8 mouse cellular contexts compared by ENCODE assay signal in the genomic region with DNA sequence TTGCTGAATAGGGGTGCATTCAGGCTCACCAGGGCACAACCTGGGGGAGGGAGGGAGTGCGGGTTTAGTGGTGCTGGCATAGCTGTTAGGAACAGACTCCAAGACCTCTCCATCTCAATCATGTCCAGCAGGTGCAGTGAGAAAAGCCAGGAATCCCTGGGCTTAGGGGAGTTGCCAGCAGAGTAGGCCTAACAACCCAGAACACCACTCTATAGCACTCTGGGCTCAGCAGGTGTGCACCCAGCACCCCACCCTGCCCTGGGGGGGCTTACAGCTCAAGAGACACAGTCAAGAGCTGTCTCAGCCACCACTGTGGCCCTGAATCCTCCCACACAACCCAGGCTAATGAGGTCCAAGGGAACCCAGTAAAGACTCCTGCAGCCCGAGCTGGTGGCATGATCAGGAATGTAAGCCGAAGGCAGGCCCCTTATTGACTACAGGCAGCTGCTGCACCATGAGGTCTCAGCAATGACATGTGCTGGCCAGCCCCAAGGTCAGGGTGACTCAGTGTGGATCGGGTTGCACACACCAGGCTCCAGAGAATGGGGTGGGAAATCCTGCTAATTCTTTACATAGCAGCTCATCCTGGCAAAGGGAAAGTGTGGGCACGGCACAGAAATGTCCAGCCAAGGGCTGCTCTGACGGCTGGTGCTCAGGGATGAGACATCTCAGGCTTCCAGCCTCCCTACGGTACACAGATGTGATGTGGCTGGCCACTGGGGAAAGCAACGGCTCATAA. TPM values are rescaled to one million over a fixed set of nuclear protein-coding genes. Genes with fewer than 3 reads are reported as not detected.
DNase-seq lines count a peak whose midpoint lies in the region; ATAC-seq lines count a peak whose summit lies in the region.

No protein-coding gene starts in this region.

- DNase-seq in embryo, embryonic 10 days (ENCODE audit: low spot score): peak; percentile 56
- no peak for DNase-seq in embryo, embryonic 9.5 days (ENCODE audit: extremely low spot score)
- DNase-seq in neural tube, embryonic 10.5 days (ENCODE audit: extremely low spot score, low spot score): no peak
- peak; percentile 65 for DNase-seq in gastrocnemius, postnatal 25 days
- no peak for DNase-seq in spleen, postnatal 4 days (ENCODE audit: low spot score in 2 of 2)
- DNase-seq in T-cell, adult 2 months (ENCODE audit: low spot score): no peak

- H3K4me2 ChIP-seq in neural tube, embryonic 12.5 days (replicated peaks): peak overlapping the region; percentile 25
- H3K4me2 ChIP-seq in midbrain, embryonic 13.5 days (replicated peaks): 0 out of 2 replicates have a peak overlapping the region, but pooled peaks have one; percentile 3

- H3K36me3 ChIP-seq in neural tube, embryonic 12.5 days: no peaks in the 10 kb centered on the region
- H3K36me3 ChIP-seq in midbrain, embryonic 13.5 days: no peaks in the 10 kb centered on the region

- no peak for ATAC-seq in neural tube, embryonic 12.5 days (ENCODE audit: low FRiP score, low read depth)
- ATAC-seq in midbrain, embryonic 13.5 days: no peak

- WGBS in neural tube, embryonic 12.5 days: 58% methylated on average over 8 of the region's 8 CpGs
- 63% methylated on average over 8 of the region's 8 CpGs for WGBS in midbrain, embryonic 13.5 days

- no peak overlapping the region for H3K27ac ChIP-seq in neural tube, embryonic 12.5 days
- no peak overlapping the region for H3K27ac ChIP-seq in midbrain, embryonic 13.5 days

- H3K9me3 ChIP-seq in neural tube, embryonic 12.5 days: no peaks in the 10 kb centered on the region
- H3K9me3 ChIP-seq in midbrain, embryonic 13.5 days: no peaks in the 10 kb centered on the region

- H3K9ac ChIP-seq in neural tube, embryonic 12.5 days: peak overlapping the region; percentile 44; the same call in 1 of the 2 replicates
- 0 out of 2 replicates have a peak overlapping the region, but pooled peaks have one; percentile 4 for H3K9ac ChIP-seq in midbrain, embryonic 13.5 days (replicated peaks)

- peaks cover 56% of the 10 kb centered on the region for H3K4me1 ChIP-seq in neural tube, embryonic 12.5 days
- H3K4me1 ChIP-seq in midbrain, embryonic 13.5 days (replicated peaks): peaks cover 59% of the 10 kb centered on the region

- no peak overlapping the region for H3K4me3 ChIP-seq in neural tube, embryonic 12.5 days
- H3K4me3 ChIP-seq in midbrain, embryonic 13.5 days (replicated peaks): no peak overlapping the region

- no peaks in the 10 kb centered on the region; the same call in 1 of the 2 replicates for H3K27me3 ChIP-seq in neural tube, embryonic 12.5 days (replicated peaks)
- 0 out of 2 replicates have a peak, but pooled peaks cover 4% of the 10 kb centered on the region for H3K27me3 ChIP-seq in midbrain, embryonic 13.5 days

RNA-seq across cellular contexts. Expression of a gene that starts 5.8 kb away (rescaled TPM):
- 32.0 and 40.8 TPM in 2 replicates for polyA plus RNA-seq in neural tube, embryonic 12.5 days (2016; fragmentation: Nextera tagmentation; extraction: Ambion mirVana)
- total RNA-seq in gastrocnemius, postnatal 25 days (2021): 1 to 10 TPM; 1.8 to 2.0 TPM
- 34.2 and 37.3 TPM in 2 replicates for polyA plus RNA-seq in midbrain, embryonic 13.5 days (2015; fragmentation: Nextera tagmentation; extraction: Ambion mirVana)

RNA-seq across cellular contexts. Expression of a gene that starts 43.0 kb away (rescaled TPM):
- 0.19 and 0.32 TPM in 2 replicates for polyA plus RNA-seq in neural tube, embryonic 12.5 days (2016; fragmentation: Nextera tagmentation; extraction: Ambion mirVana)
- total RNA-seq in gastrocnemius, postnatal 25 days (2021): not detected
- 0.12 and 0.53 TPM in 2 replicates for polyA plus RNA-seq in midbrain, embryonic 13.5 days (2015; fragmentation: Nextera tagmentation; extraction: Ambion mirVana)

RNA-seq across cellular contexts. Expression of a gene that starts 47.9 kb away (rescaled TPM):
- 54.9 and 55.5 TPM in 2 replicates for polyA plus RNA-seq in neural tube, embryonic 12.5 days (2016; fragmentation: Nextera tagmentation; extraction: Ambion mirVana)
- total RNA-seq in gastrocnemius, postnatal 25 days (2021): 10 to 100 TPM; 11.3 to 13.9 TPM
- 59.0 and 62.4 TPM in 2 replicates for polyA plus RNA-seq in midbrain, embryonic 13.5 days (2015; fragmentation: Nextera tagmentation; extraction: Ambion mirVana)

Comparison
In these comparisons a context has a peak if more than half of its experiments do, and no peak if none do; other contexts are left out.
1. DNase-seq: peak in embryo, embryonic 10 days (single experiment) and gastrocnemius, postnatal 25 days (single experiment); none in embryo, embryonic 9.5 days (single experiment), neural tube, embryonic 10.5 days (single experiment), spleen, postnatal 4 days (0 of 2) and T-cell, adult 2 months (single experiment).